Mouse (Mus musculus) heart, adult 8-10 months (tissue): ENCODE measurements around the gene Otp. TPM values are rescaled to one million over a fixed set of nuclear protein-coding genes. Genes with fewer than 3 reads are reported as not detected.

ENCODE experiments used
- total RNA-seq, 4 experiments: library from RNA; stranded (reverse); gene quantifications; 2 replicates each; pipeline ENCODE4 v1.2.4; 2022

The Otp gene
- total RNA-seq, 4 experiments from 2014 or later: not detected

Other genes with a start within 250 kb of the Otp start
- gene Tbca, start 86.7 kb upstream of the Otp start, total RNA-seq: 100 to 1,000 TPM; 105 to 118 (median 113) TPM
- gene Wdr41, start 100.7 kb downstream of the Otp start, total RNA-seq: 10 to 100 TPM; 17.7 to 20.3 (median 19.6) TPM